Mouse (Mus musculus): ENCODE data around the gene Ros1. TPM values are rescaled to one million over a fixed set of nuclear protein-coding genes. Genes with fewer than 3 reads are reported as not detected.

The Ros1 gene
- total RNA-seq, 1 experiment, result 0.04 TPM

DNA sequence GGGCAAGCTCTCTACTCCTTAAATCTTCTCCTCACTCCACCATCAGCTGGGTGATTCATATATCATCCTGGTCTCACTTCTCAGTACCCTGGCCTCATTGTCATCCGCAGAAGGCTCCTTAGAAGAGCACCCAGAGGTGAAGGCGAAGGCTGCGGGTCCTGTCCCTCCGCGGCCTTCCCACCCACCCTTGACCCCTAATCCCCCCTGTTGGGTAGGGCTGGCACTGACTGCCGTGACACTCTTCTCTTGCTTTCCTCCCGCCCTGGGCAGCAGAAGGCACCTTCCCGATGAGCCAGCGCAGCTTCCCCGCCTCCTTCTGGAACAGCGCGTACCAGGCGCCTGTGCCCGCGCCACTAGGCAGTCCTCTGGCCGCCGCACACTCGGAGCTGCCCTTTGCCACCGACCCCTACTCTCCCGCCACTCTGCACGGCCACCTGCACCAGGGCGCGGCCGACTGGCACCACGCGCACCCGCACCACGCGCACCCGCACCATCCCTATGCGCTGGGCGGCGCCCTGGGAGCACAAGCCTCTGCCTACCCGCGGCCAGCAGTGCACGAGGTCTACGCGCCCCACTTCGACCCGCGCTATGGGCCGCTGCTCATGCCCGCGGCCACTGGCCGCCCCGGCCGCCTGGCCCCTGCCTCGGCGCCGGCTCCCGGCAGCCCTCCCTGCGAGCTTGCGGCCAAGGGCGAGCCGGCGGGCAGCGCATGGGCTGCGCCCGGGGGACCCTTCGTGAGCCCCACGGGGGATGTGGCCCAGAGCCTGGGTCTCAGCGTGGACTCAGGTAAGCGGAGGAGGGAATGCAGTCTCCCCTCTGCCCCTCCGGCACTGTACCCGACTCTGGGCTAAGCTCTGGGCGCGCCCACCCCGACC is 167.6 kb downstream of the Ros1 start:
- Histone ChIP-seq H3K9me3 (ENCODE audit: control insufficient read depth, insufficient read depth, low read depth, low read length) (no peaks in the 10 kb centered on the region), H3K4me3 (ENCODE audit: insufficient read depth in 1 of 2, low read depth in 1 of 2, low read length in 2 of 2, poor library complexity in 1 of 2, severe bottlenecking in 1 of 2) (peak overlapping the region; percentile 52 to 57), H3K9ac (ENCODE audit: insufficient read depth, low read depth, low read length, poor library complexity, severe bottlenecking) (peak overlapping the region; percentile 2; the same call in 1 of the 2 replicates), H3K4me1 (ENCODE audit: control insufficient read depth in 2 of 2, insufficient read depth in 2 of 2, low read length in 2 of 2, poor library complexity in 1 of 2) (peaks cover 0 to 2% of the 10 kb centered on the region in 2 experiments; a peak in 1 of 4 replicates), H3K36me3 (ENCODE audit: control insufficient read depth, insufficient read depth, low read length, poor library complexity, severe bottlenecking) (no peaks in the 10 kb centered on the region), H3K27ac (ENCODE audit: insufficient read depth, low read depth, low read length, poor library complexity, severe bottlenecking) (no peak overlapping the region)
- no peak for DNase-seq (ENCODE audit: low read depth, low spot score)
- TF ChIP-seq ZC3H11A (IDR thresholded peaks at IDR 0.05; ENCODE audit: borderline replicate concordance, low read depth, low read length) (no peak), MAFK (IDR thresholded peaks at IDR 0.05; ENCODE audit: insufficient read depth, low read depth, low read length) (no peak)
- in situ Hi-C loops (cut with MboI; ENCODE audit: low sequenced_read_pairs in 2 of 2, unreplicated experiment in 2 of 2), result no loop called here

- H3K27ac ChIP-seq (ENCODE audit: insufficient read depth, low read depth, low read length, poor library complexity, severe bottlenecking), result no peak overlapping the region
- TF ChIP-seq CHD2 (IDR thresholded peaks at IDR 0.05; ENCODE audit: low read depth, low read length) (no peak), ZNF384 (IDR thresholded peaks at IDR 0.05; ENCODE audit: low read depth, low read length) (no peak), HCFC1 (IDR thresholded peaks at IDR 0.05; ENCODE audit: borderline replicate concordance, insufficient read depth, low read length) (no peak), MAFK (IDR thresholded peaks at IDR 0.05; ENCODE audit: insufficient read depth, low read depth, low read length) (no peak), ZC3H11A (IDR thresholded peaks at IDR 0.05; ENCODE audit: borderline replicate concordance, low read depth, low read length) (no peak)
- peaks cover 0 to 2% of the 10 kb centered on the region in 2 experiments; a peak in 1 of 4 replicates for H3K4me1 ChIP-seq (ENCODE audit: control insufficient read depth in 2 of 2, insufficient read depth in 2 of 2, low read length in 2 of 2, poor library complexity in 1 of 2)
- DNase-seq (ENCODE audit: low read depth, low spot score), result no peak
- no peak overlapping the region for H3K9ac ChIP-seq (ENCODE audit: insufficient read depth, low read depth, low read length, poor library complexity, severe bottlenecking)
- no peak overlapping the region for H3K4me3 ChIP-seq (ENCODE audit: insufficient read depth in 1 of 2, low read depth in 1 of 2, low read length in 2 of 2, poor library complexity in 1 of 2, severe bottlenecking in 1 of 2)
- no peaks in the 10 kb centered on the region for H3K9me3 ChIP-seq (ENCODE audit: control insufficient read depth, insufficient read depth, low read depth, low read length)
- no peaks in the 10 kb centered on the region for H3K36me3 ChIP-seq (ENCODE audit: control insufficient read depth, insufficient read depth, low read length, poor library complexity, severe bottlenecking)
- in situ Hi-C loops (cut with MboI; ENCODE audit: low sequenced_read_pairs in 2 of 2, unreplicated experiment in 2 of 2), result no loop called here
Measured at GRCm38 (mm10) chr10:52025821-52026220, 169.2 kb downstream of the Ros1 start.

DNA sequence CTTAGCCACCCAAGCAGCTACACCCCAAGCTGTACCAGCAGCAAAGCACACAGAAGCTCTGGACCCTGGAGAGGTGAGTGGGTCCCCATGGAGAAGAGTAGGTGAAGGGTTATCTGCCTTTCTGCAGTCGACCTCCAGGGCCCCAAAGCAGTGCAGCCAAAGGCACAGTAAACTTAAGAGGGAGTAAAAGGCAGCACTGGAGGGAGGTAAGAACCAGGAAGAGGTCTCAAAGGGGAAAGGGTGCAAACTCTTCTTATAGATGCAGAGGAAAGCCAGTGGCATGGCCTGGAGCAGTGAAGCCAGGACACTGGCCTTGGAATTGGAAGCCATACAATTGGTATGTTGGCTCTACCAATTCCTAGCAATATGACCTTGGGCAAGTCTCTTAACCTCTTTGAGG is 169.8 kb downstream of the Ros1 start:
- TF ChIP-seq ZNF384 (IDR thresholded peaks at IDR 0.05; ENCODE audit: low read depth, low read length), result no peak
- no peak for TF ChIP-seq HCFC1 (IDR thresholded peaks at IDR 0.05; ENCODE audit: borderline replicate concordance, insufficient read depth, low read length)
- no peak for TF ChIP-seq CHD2 (IDR thresholded peaks at IDR 0.05; ENCODE audit: low read depth, low read length)
- TF ChIP-seq ZC3H11A (IDR thresholded peaks at IDR 0.05; ENCODE audit: borderline replicate concordance, low read depth, low read length), result no peak
- no peak for TF ChIP-seq MAFK (IDR thresholded peaks at IDR 0.05; ENCODE audit: insufficient read depth, low read depth, low read length)
- Histone ChIP-seq H3K4me3 (ENCODE audit: insufficient read depth in 1 of 2, low read depth in 1 of 2, low read length in 2 of 2, poor library complexity in 1 of 2, severe bottlenecking in 1 of 2) (no peak overlapping the region), H3K9me3 (ENCODE audit: control insufficient read depth, insufficient read depth, low read depth, low read length) (no peaks in the 10 kb centered on the region), H3K36me3 (ENCODE audit: control insufficient read depth, insufficient read depth, low read length, poor library complexity, severe bottlenecking) (no peaks in the 10 kb centered on the region), H3K9ac (ENCODE audit: insufficient read depth, low read depth, low read length, poor library complexity, severe bottlenecking) (no peak overlapping the region), H3K27ac (ENCODE audit: insufficient read depth, low read depth, low read length, poor library complexity, severe bottlenecking) (no peak overlapping the region), H3K4me1 (ENCODE audit: control insufficient read depth in 2 of 2, insufficient read depth in 2 of 2, low read length in 2 of 2, poor library complexity in 1 of 2) (peaks cover 0 to 2% of the 10 kb centered on the region in 2 experiments; a peak in 1 of 4 replicates)
- in situ Hi-C loops (cut with MboI; ENCODE audit: low sequenced_read_pairs in 2 of 2, unreplicated experiment in 2 of 2), result no loop called here
- no peak for DNase-seq (ENCODE audit: low read depth, low spot score)

DNA sequence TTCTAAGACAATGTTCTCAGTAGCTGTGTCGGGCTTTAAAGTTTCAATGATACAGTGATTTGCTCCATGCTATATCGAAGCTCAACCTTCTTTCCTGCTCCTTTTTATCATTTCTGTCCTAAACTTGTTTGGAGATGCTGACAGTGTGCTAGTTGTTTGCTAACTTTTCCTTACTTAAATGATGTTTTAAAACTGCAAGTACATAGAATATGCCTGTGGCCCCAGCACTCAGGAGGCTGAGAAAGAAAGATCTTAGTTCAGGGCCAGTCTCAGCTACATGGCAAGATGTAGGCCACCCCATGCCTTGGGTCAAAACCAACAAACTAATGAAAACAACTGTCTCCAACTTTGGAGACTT is 171.0 kb downstream of the Ros1 start:
- no peak for TF ChIP-seq ZC3H11A (IDR thresholded peaks at IDR 0.05; ENCODE audit: borderline replicate concordance, low read depth, low read length)
- TF ChIP-seq MAFK (IDR thresholded peaks at IDR 0.05; ENCODE audit: insufficient read depth, low read depth, low read length), result no peak
- no peak for TF ChIP-seq HCFC1 (IDR thresholded peaks at IDR 0.05; ENCODE audit: borderline replicate concordance, insufficient read depth, low read length)
- TF ChIP-seq ZNF384 (IDR thresholded peaks at IDR 0.05; ENCODE audit: low read depth, low read length), result no peak
- no peak for TF ChIP-seq CHD2 (IDR thresholded peaks at IDR 0.05; ENCODE audit: low read depth, low read length)
- no peak overlapping the region for H3K4me3 ChIP-seq (ENCODE audit: insufficient read depth in 1 of 2, low read depth in 1 of 2, low read length in 2 of 2, poor library complexity in 1 of 2, severe bottlenecking in 1 of 2)
- no peak overlapping the region for H3K9ac ChIP-seq (ENCODE audit: insufficient read depth, low read depth, low read length, poor library complexity, severe bottlenecking)
- H3K36me3 ChIP-seq (ENCODE audit: control insufficient read depth, insufficient read depth, low read length, poor library complexity, severe bottlenecking), result no peaks in the 10 kb centered on the region
- no peak for DNase-seq (ENCODE audit: low read depth, low spot score)
- H3K4me1 ChIP-seq (ENCODE audit: control insufficient read depth in 2 of 2, insufficient read depth in 2 of 2, low read length in 2 of 2, poor library complexity in 1 of 2), result no peaks in the 10 kb centered on the region
- in situ Hi-C loops (cut with MboI; ENCODE audit: low sequenced_read_pairs in 2 of 2, unreplicated experiment in 2 of 2), result no loop called here
- no peak overlapping the region for H3K27ac ChIP-seq (ENCODE audit: insufficient read depth, low read depth, low read length, poor library complexity, severe bottlenecking)
- no peaks in the 10 kb centered on the region for H3K9me3 ChIP-seq (ENCODE audit: control insufficient read depth, insufficient read depth, low read depth, low read length)

All from ES-E14 (cell line).